Mouse (Mus musculus): Measurements from ENCODE around the gene Ubl4b.

DNA sequence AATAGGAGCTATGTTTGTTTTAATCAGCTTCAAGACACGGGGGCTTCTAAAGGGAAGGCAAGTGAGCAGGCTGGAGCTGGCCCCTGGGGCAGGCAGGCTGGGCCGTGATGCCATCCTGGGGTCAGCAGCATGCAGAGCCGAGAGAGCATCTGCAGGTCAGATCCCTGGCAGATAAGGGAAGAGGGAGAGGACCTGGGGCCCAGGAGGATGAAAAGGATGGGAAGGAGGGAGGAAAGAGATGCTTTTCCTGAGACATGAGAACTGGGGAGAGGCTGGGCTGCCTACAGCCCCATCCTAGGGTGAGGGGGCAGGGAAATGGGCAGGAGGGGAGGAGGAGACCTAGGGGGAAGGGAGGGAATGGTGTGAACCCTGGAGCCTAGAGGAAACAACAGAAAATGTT is 10.5 kb upstream of the Ubl4b start:
- TF ChIP-seq POLR2A (IDR thresholded peaks at IDR 0.05; ENCODE audit: borderline replicate concordance, low read depth, low read length), result no peak
- no peak for TF ChIP-seq CTCF (IDR thresholded peaks at IDR 0.05; ENCODE audit: low read depth, low read length)
